Mouse (Mus musculus) E14TG2a.4 (cell line): ENCODE measurements around the gene Rps16.
A peak's percentile ranks its signal among the peaks of the same experiment; 100 is the strongest.

ENCODE experiments used
- H3K27me3 ChIP-seq: 2 replicates; pipeline ENCODE4 v1.6.1; 2014; ENCODE audit warnings: low read length, control low read depth; ENCODE audit not compliant: insufficient read depth
- H3K36me3 ChIP-seq: 2 replicates; pipeline ENCODE4 v1.6.1; 2014; ENCODE audit warnings: low read length, control low read depth; ENCODE audit not compliant: insufficient read depth
- H3K4me1 ChIP-seq: replicated peaks from 2 replicates; pipeline ENCODE4 v1.6.1; 2014; ENCODE audit warnings: low read depth, low read length, control low read depth
- H3K4me3 ChIP-seq: replicated peaks from 2 replicates; pipeline ENCODE4 v1.5.1; 2014; ENCODE audit warnings: mild to moderate bottlenecking, low read length
- H3K9me3 ChIP-seq: 2 replicates; pipeline ENCODE4 v1.6.1; 2014; ENCODE audit warnings: low read length, control low read depth
- CTCF ChIP-seq: conservative IDR thresholded peaks from 2 replicates; pipeline ENCODE4 v1.5.1; 2014; ENCODE audit warnings: low read length
- NANOG ChIP-seq: IDR thresholded peaks from 2 replicates; pipeline ENCODE4 v1.6.1; 2014; ENCODE audit warnings: borderline replicate concordance, low read length, mixed read lengths
- POU5F1 ChIP-seq: IDR thresholded peaks from 2 replicates; pipeline ENCODE4 v1.6.1; 2014; ENCODE audit warnings: low read length, borderline replicate concordance

Rps16 gene

DNA sequence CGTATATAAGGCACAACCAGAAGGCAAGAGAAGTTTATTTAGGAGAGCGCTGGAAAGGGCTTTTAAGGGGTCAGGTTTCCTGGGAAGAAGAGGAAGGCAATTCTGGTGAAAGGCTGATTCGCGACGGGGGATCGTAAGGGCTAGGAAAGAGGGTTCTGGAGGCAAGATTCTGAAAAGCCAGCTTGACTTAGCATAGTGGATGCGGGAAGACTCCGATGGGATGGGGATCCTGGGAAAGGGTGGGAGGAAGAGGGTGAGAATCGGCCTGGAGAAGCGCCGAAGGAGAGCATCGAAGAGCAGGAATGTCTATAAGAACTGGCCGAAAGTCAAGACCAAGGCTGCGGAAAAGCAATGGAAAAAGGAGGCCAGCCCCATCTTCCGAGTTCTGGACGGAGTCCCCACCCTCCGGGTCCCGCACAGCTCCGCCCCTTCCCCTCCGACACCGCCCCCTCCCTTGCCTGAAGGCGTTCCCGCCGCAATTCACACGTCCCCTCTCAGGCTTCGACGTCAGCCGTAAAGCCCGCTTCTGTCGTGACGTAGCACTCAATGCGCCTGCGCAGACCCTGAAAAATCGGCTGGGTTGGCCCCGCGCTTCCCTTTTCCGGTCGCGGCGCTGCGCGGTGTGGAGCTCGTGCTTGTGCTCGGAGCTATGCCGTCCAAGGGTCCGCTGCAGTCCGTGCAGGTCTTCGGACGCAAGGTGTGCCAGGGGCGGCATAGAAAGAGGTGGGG lies at the start of gene Rps16:
TSS of gene Rps16 (plus strand) at position 498 of the 729 bp plus-strand sequence.
- TF ChIP-seq NANOG = no peak
- no peak for TF ChIP-seq POU5F1
- no peak for TF ChIP-seq CTCF
- H3K36me3 ChIP-seq = peaks cover 43% of the 10 kb centered on the region
- H3K4me3 ChIP-seq = peak within 1 kb of the TSS; percentile 99
- no peaks in the 10 kb centered on the region for H3K27me3 ChIP-seq
- H3K4me1 ChIP-seq = peaks cover 54% of the 10 kb centered on the region
- H3K9me3 ChIP-seq = no peaks in the 10 kb centered on the region

DNA sequence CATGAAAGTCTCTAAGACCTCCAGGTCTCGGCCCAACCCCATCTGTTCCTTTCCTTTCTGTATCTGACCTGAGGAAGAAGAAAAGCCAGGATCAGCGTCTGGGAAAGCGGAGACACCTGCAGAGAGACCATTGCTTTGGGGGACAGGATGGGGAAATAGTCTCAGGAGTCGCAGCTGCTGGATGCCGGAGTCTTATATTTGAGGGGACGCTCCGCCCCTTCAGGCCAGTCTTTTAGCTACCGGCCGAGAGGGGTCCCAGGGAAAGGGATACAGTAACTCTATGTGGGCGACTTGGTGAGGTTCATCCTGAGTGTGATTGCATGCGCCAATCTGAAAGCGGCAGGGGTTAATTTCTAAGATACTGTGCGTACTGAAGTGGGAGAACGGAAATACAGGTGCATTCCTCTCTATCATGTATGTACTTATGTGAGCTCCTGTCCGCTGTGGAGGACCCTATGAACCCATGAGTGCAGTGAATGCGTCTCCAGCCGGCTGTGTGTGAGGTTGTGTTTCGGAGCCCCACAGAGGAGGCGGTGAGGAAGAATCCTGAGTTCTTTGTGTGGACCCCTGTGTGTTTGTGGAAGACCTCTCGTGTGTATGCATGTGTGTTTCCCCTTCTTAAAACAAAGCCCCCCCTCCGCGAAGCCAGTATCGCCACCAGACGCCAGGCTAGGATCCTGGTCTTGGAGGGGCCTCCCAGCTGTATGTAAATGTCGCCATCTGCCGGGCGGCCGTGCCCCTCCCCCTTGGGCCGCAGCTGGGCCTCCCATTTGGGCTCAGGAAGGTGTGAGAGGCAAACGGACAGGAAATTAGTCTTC lies 48.6 kb upstream of the Rps16 start, which contains the start of gene Dll3:
TSS of gene Dll3 (minus strand) at position 623 of the 818 bp plus-strand sequence.
- Histone ChIP-seq H3K27me3 (peaks cover 41% of the 10 kb centered on the region), H3K9me3 (no peaks in the 10 kb centered on the region), H3K36me3 (peaks cover 34% of the 10 kb centered on the region), H3K4me3 (peak within 1 kb of the TSS; percentile 78), H3K4me1 (peaks cover 69% of the 10 kb centered on the region)
- no peak for TF ChIP-seq POU5F1
- 0 out of 2 replicates have a peak, but pooled peaks have one; percentile 3 for TF ChIP-seq CTCF
- TF ChIP-seq NANOG = no peak

DNA sequence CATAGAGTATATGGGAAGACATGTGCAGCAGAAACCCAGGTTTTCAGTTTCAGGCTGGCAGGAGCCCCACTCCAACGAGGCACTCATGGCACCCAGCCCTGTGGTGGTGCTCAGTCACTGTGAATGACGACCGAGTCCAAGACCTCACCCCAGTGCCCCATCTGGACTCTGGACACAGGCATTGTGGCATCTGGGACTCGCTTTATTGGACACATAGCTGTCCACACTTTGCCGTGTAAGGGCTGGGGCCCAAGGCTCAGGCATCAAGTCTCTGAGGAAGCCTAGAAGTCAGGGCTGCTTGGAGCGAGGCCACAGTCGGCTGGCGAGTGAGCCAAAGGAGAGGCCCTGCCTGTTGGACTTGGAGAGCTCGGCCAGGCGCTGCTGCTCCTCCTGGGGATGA lies 44.8 kb upstream of the Rps16 start:
- no peaks in the 10 kb centered on the region for H3K9me3 ChIP-seq
- H3K27me3 ChIP-seq = peaks cover 10% of the 10 kb centered on the region
- H3K4me3 ChIP-seq = no peak overlapping the region
- peaks cover 72% of the 10 kb centered on the region for H3K36me3 ChIP-seq
- TF ChIP-seq NANOG = no peak
- TF ChIP-seq POU5F1 = no peak
- no peak for TF ChIP-seq CTCF
- peaks cover 59% of the 10 kb centered on the region for H3K4me1 ChIP-seq

DNA sequence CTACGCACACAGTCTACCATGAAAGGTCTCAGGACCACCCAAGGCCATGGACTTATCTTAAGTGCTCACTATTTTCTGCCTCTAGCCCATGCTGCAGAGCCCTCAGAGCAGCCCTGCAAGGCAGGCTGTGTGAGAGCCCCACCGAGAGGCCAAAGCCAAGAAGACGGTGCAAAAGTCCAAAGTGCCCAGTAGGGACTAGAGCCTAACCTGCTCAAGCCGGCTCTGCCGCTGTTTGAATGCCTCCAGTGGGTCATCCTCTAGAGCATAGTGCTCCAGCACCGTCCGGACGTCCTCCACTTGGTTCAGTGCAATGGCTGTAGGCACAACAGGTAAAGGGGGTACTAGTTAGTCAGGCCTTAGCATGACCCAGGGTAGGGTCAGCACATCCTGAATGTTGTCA lies 44.2 kb upstream of the Rps16 start:
- no peak for TF ChIP-seq NANOG
- TF ChIP-seq CTCF = no peak
- no peak for TF ChIP-seq POU5F1
- peaks cover 4% of the 10 kb centered on the region for H3K27me3 ChIP-seq
- no peak overlapping the region for H3K4me3 ChIP-seq
- peaks cover 59% of the 10 kb centered on the region for H3K4me1 ChIP-seq
- H3K9me3 ChIP-seq = no peaks in the 10 kb centered on the region
- H3K36me3 ChIP-seq = peaks cover 75% of the 10 kb centered on the region

DNA sequence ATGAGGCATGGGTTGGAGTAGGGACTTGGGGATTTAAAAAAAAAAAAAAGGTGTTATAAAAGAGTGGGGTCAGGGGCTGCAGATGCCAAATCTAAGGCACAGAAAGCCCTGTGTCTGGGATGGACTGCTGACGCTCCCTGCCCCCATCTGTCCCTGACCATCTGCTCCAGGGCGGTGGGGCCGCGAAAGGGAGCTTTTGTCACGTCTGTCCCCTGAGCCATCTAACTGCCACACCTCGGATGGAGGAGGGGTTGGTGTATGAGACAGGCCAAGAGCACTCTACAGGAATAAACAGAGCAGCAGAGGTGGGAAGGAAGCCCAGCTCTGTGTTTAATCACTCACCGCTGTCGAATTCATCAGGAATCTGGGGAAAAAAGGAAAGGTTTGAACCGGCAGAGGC lies 40.7 kb upstream of the Rps16 start:
- Histone ChIP-seq H3K4me1 (peaks cover 47% of the 10 kb centered on the region), H3K36me3 (peaks cover 71% of the 10 kb centered on the region), H3K9me3 (no peaks in the 10 kb centered on the region), H3K27me3 (no peaks in the 10 kb centered on the region), H3K4me3 (no peak overlapping the region; the same call in 1 of the 2 replicates)
- TF ChIP-seq NANOG (no peak), POU5F1 (no peak), CTCF (no peak)

DNA sequence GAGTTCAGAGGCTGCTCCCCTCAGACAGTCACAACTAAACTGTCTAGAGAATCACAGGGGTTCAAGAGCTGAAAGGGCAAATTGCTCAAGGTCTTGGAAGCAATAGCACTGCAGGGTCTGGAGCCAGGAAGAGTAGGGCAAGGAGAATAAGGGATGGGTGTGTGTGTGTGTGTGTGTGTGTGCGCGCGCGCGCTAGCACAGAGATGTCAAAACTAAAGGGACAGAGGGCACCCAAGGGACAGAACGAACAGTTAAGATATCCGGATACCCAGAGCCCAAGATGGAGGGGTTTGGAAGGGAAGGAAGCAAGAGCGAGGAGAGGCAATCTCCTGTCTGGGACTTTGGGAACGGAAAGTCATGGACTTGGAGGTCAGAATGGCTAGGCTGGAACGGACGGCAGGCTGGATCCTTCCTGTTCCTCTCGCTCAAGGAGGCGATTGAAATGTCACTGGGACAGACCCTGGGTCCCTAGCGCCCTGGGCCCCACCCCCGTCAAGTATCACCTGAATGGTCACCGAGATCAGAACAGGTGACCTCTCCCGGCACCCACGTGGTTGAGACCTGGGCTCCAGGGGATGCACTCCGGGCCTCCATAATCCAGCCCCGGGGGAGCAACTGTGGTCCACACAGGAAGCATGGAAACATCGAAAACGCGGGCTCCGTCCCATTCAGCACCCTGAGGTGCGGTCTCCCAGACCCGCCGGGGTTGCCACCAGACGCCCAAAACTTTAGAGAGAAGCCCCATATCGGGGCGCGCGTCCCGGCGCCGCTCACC lies 39.1 kb upstream of the Rps16 start:
- Histone ChIP-seq H3K9me3 (no peaks in the 10 kb centered on the region), H3K4me1 (peaks cover 38% of the 10 kb centered on the region), H3K4me3 (peak overlapping the region; percentile 100), H3K27me3 (no peaks in the 10 kb centered on the region), H3K36me3 (peaks cover 71% of the 10 kb centered on the region)
- TF ChIP-seq POU5F1 = no peak
- no peak for TF ChIP-seq NANOG
- no peak for TF ChIP-seq CTCF

DNA sequence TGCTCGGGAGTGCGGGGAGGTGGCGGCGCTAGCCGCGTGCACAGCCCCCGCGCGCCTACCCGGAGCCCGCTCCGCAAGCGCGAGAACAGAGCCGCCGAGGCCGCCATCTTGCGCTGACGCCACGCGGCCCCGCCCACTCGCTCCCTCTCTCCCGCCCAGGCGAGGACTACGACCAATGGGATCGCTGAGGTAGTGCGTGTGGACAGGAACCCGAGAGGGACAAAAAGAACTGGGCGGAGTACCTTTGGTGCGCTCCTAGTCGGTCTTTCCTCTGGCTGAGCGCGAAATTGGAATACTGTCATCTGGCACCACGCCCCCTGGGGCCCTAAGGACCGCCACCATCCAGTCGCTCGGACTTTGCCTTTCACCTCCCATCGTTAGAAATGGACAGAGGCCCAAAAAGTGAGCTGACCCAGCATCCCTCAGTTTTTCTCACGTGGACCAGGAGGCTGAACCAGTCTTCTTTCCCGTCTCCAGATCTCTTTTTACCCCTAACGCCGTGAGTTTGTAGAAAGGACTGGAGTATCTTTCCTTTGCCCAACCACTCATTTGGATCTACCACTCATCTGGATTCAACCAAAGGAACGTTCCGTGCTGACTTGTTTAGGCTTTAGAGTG lies 38.4 kb upstream of the Rps16 start, which contains the start of gene Timm50:
TSS of gene Timm50 (minus strand) at position 147 of the 618 bp plus-strand sequence.
- H3K4me1 ChIP-seq = peaks cover 34% of the 10 kb centered on the region
- H3K27me3 ChIP-seq = no peaks in the 10 kb centered on the region
- H3K36me3 ChIP-seq = peaks cover 71% of the 10 kb centered on the region
- H3K4me3 ChIP-seq = peak within 1 kb of the TSS; percentile 100
- TF ChIP-seq POU5F1 (no peak), CTCF (no peak), NANOG (no peak)
- H3K9me3 ChIP-seq = no peaks in the 10 kb centered on the region

DNA sequence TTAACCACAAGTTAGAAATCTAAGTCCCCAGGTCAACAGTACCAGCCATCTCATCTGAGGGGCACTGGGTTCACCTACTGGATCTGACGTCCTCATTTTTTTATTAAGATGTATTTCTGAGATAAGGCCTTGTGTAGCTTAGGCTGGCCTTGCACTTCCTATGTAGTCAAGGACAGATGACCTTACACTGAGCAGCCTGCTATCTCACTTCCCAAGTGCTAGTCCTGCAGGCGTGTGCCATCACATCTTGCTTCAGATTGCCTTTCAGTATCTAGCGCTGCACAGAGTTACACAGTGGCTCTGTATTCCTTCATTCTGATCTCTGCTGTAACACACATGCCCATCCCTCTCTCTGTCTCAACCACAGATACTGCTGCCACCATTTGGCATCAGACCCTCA lies 32.4 kb upstream of the Rps16 start:
- H3K27me3 ChIP-seq = no peaks in the 10 kb centered on the region

More for the DNA sequence above, 32.4 kb upstream of the Rps16 start:
- Histone ChIP-seq H3K4me3 (no peak overlapping the region), H3K36me3 (peaks cover 92% of the 10 kb centered on the region), H3K9me3 (no peaks in the 10 kb centered on the region), H3K4me1 (peaks cover 13% of the 10 kb centered on the region)
- TF ChIP-seq POU5F1 (no peak), NANOG (no peak), CTCF (no peak)
